Mouse (Mus musculus) forebrain, postnatal 0 days (tissue): ENCODE data around the gene Spsb2. TPM values are rescaled to one million over a fixed set of nuclear protein-coding genes. Genes with fewer than 3 reads are reported as not detected.
A peak's percentile ranks its signal among the peaks of the same experiment; 100 is the strongest.
"Not testable (repeated sequence)": the region's sequence is repeated elsewhere in the genome, so short reads cannot be mapped to it uniquely, and the experiment has no call there.

ENCODE experiments used
- ATAC-seq: fragments of 200-750 bp; cut with Nextera tagmentation; 2 replicates; pipeline ENCODE4 v1.8.0; 2017; ENCODE audit warnings: mild to moderate bottlenecking, moderate library complexity
- DNase-seq: peaks from one replicate; pipeline ENCODE4 v3.0.0-alpha.2; 2015
- H3K27ac ChIP-seq: fragments of 300-500 bp; sonication (generic); 2 replicates; pipeline ENCODE4 v1.5.1; 2014; ENCODE audit warnings: low read depth, mild to moderate bottlenecking, antibody characterized with exemption, low read length, moderate library complexity, mixed read lengths
- H3K27me3 ChIP-seq: fragments of 300-500 bp; sonication (generic); 2 replicates; pipeline ENCODE4 v1.6.1; 2014; ENCODE audit warnings: mild to moderate bottlenecking, low read length, mixed read lengths; ENCODE audit not compliant: insufficient read depth
- H3K36me3 ChIP-seq: fragments of 300-500 bp; sonication (generic); 2 replicates; pipeline ENCODE4 v1.6.1; 2014; ENCODE audit warnings: mild to moderate bottlenecking, moderate library complexity; ENCODE audit not compliant: insufficient read depth
- H3K4me1 ChIP-seq: fragments of 300-500 bp; sonication (generic); 2 replicates; pipeline ENCODE4 v1.6.1; 2014; ENCODE audit warnings: antibody characterized with exemption; ENCODE audit not compliant: insufficient read depth
- H3K4me2 ChIP-seq: fragments of 300-500 bp; sonication (generic); 2 replicates; pipeline ENCODE4 v1.6.1; 2014; ENCODE audit warnings: low read depth, mild to moderate bottlenecking, moderate library complexity
- H3K4me3 ChIP-seq: fragments of 300-500 bp; sonication (generic); 2 replicates; pipeline ENCODE4 v1.5.1; 2014; ENCODE audit warnings: low read depth, low read length, mixed read lengths
- H3K9ac ChIP-seq: fragments of 300-500 bp; sonication (generic); 2 replicates; pipeline ENCODE4 v1.6.1; 2014; ENCODE audit warnings: mild to moderate bottlenecking
- H3K9me3 ChIP-seq: fragments of 300-500 bp; sonication (generic); 2 replicates; pipeline ENCODE4 v1.6.1; 2016; ENCODE audit warnings: low read length
- CTCF ChIP-seq: sonication (generic); IDR thresholded peaks from 2 replicates; pipeline ENCODE4 v1.5.1; 2016; ENCODE audit warnings: antibody characterized with exemption, control low read depth, low read depth
- WGBS: fragments of 180-500 bp; shearing (Covaris S2); extraction: QIAGEN DNeasy Blood & Tissue Kit; methylation state at CpG from one replicate; pipeline ENCODE4 v1.1.7; 2014; 5-methylcytosine and 5-hydroxymethylcytosine counted together
- polyA plus RNA-seq: library from polyadenylated mRNA; unstranded; fragments of >200 nt; fragmentation: Nextera tagmentation; extraction: Ambion mirVana; gene quantifications from 2 replicates; pipeline ENCODE4 v1.2.1, GENCODE M21; 2015
- total RNA-seq: library from RNA; depleted of rRNA; stranded (reverse); fragments of >200 nt; gene quantifications from 2 replicates; pipeline ENCODE4 v1.2.3, GENCODE M21; 2014

The Spsb2 gene
- total and polyA plus RNA-seq, 2 experiments from 2014 or later, result 6.0 to 7.0 TPM

DNA sequence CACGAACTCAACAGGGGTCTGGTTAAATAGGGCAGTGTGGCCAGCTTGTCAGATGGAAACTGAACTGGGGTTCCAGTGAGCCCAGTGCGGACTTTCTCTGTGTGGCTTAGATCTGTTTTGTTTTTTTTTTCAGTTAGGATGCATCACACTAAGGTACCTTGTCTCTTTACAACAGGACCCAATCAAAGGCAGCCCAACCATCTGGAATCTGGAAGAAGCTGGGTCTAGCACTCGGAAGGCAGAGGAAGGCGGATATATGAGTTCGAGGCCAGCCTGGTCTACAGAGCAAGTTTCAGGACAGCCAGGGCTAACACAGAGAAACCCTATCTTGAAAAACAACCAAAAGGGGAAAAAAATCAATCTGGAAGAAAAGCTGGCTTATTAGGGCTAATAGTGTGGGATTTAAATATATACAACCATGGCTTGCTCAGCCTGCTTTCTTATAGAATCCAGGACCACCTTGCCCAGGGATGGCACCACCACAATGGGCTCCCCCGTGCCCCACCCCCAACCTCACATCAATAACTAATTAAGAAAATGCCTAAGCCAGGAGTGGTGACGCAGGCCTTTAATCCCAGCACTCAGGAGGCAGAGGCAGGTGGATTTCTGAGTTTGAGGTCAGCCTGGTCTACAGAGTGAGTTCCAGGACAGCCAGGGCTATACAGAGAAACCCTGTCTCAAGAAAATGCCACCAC is 1.9 kb upstream of the Spsb2 start:
- no peaks in the 10 kb centered on the region for H3K27me3 ChIP-seq
- DNase-seq, result no peak
- H3K4me2 ChIP-seq, result peak overlapping the region; percentile 76
- 68% methylated on average over 7 of the region's 7 CpGs for WGBS
- H3K4me1 ChIP-seq, result peaks cover 10% of the 10 kb centered on the region
- no peaks in the 10 kb centered on the region for H3K9me3 ChIP-seq
- peak overlapping the region; percentile 86 for H3K27ac ChIP-seq
- TF ChIP-seq CTCF, result no peak
- H3K36me3 ChIP-seq, result peaks cover 5% of the 10 kb centered on the region; the same call in 1 of the 2 replicates
- no peak for ATAC-seq
- peak overlapping the region; percentile 15 for H3K9ac ChIP-seq
- H3K4me3 ChIP-seq, result peak overlapping the region; percentile 38

DNA sequence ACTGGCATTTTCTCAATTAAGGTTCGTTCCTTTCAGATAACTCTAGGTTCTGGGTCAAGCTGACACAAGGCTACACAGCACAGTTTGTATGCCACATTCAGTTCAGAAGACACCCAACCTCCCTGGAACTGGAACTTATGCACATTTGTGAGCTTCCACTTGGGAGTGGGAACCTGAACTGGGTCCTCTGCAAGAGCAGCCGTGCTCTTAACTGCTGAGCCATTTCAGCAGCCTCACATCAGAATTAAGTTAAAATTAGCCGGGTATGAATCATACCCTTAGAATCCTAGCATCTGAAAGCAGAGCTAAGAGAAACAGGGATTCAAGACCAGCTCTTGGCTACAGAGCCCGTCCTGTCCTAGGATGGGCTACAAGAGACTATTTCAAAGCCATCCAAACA is 1.1 kb upstream of the Spsb2 start:
- TF ChIP-seq CTCF, result no peak
- H3K4me1 ChIP-seq, result peaks cover 11% of the 10 kb centered on the region

GRCm38 (mm10) chr6:124807986-124808357 is 489 bp upstream of the Spsb2 start:
- H3K9me3 ChIP-seq, result no peaks in the 10 kb centered on the region
- TF ChIP-seq CTCF, result no peak
- H3K27me3 ChIP-seq, result no peaks in the 10 kb centered on the region
- ATAC-seq, result no peak
- 87% methylated on average over 6 of the region's 6 CpGs for WGBS
- H3K4me2 ChIP-seq, result peak overlapping the region; percentile 58
- H3K27ac ChIP-seq, result no peak overlapping the region
- H3K4me3 ChIP-seq, result no peak overlapping the region
- H3K9ac ChIP-seq, result no peak overlapping the region
- peaks cover 13% of the 10 kb centered on the region for H3K36me3 ChIP-seq
- DNase-seq, result no peak
- peaks cover 18% of the 10 kb centered on the region for H3K4me1 ChIP-seq

More for the DNA sequence above, 1.1 kb upstream of the Spsb2 start:
- H3K27me3 ChIP-seq, result no peaks in the 10 kb centered on the region
- peaks cover 13% of the 10 kb centered on the region for H3K36me3 ChIP-seq
- no peak overlapping the region for H3K9ac ChIP-seq
- DNase-seq (no peak), ATAC-seq (no peak)
- no peak overlapping the region for H3K27ac ChIP-seq
- H3K4me2 ChIP-seq, result no peak overlapping the region
- H3K9me3 ChIP-seq, result no peaks in the 10 kb centered on the region
- 88% methylated on average over 4 of the region's 4 CpGs for WGBS
- no peak overlapping the region for H3K4me3 ChIP-seq

DNA sequence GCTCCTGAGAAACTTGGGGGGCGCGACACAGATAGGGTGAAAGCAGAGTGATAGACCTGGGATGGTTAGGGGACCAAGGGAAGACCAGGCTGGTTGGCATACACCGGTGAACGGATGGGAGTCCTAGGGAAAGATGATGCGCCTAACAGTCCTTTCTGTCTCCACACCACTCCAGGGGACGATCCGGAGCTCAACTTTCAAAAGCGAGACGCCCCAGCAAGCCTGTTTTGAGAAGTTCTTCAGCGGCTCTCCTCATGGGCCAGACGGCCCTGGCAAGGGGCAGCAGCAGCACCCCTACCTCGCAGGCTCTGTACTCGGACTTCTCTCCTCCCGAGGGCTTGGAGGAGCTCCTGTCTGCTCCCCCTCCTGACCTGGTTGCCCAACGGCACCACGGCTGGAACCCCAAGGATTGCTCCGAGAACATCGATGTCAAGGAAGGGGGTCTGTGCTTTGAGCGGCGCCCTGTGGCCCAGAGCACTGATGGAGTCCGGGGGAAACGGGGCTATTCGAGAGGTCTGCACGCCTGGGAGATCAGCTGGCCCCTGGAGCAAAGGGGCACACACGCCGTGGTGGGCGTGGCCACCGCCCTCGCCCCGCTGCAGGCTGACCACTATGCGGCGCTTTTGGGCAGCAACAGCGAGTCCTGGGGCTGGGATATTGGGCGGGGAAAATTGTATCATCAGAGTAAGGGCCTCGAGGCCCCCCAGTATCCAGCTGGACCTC is 752 bp downstream of the Spsb2 start:
- peak overlapping the region; percentile 50 for H3K9ac ChIP-seq
- no peaks in the 10 kb centered on the region for H3K9me3 ChIP-seq
- no peaks in the 10 kb centered on the region for H3K27me3 ChIP-seq
- peaks cover 22% of the 10 kb centered on the region for H3K4me1 ChIP-seq
- DNase-seq, result peak; percentile 70
- H3K4me2 ChIP-seq, result peak overlapping the region; percentile 58
- ATAC-seq, result peak; percentile 12; the same call in 1 of the 2 replicates
- WGBS, result 1% methylated on average over 35 of the region's 35 CpGs
- peak overlapping the region; percentile 59; the same call in 1 of the 2 replicates for H3K27ac ChIP-seq
- TF ChIP-seq CTCF, result peak; percentile 74
- H3K36me3 ChIP-seq, result peaks cover 13% of the 10 kb centered on the region
- peak overlapping the region; percentile 41 for H3K4me3 ChIP-seq

GRCm38 (mm10) chr6:124809775-124810538 is 1.5 kb downstream of the Spsb2 start:
- no peaks in the 10 kb centered on the region for H3K9me3 ChIP-seq
- H3K27ac ChIP-seq, result no peak overlapping the region
- H3K27me3 ChIP-seq, result no peaks in the 10 kb centered on the region
- peak overlapping the region; percentile 41; the same call in 1 of the 2 replicates for H3K4me3 ChIP-seq
- WGBS, result 48% methylated on average over 14 of the region's 14 CpGs
- H3K36me3 ChIP-seq, result peaks cover 14% of the 10 kb centered on the region
- H3K4me2 ChIP-seq, result peak overlapping the region; percentile 58
- peaks cover 27% of the 10 kb centered on the region for H3K4me1 ChIP-seq
- no peak for TF ChIP-seq CTCF
- H3K9ac ChIP-seq, result peak overlapping the region; percentile 50; the same call in 1 of the 2 replicates
- DNase-seq (peak; percentile 20), ATAC-seq (no peak)

DNA sequence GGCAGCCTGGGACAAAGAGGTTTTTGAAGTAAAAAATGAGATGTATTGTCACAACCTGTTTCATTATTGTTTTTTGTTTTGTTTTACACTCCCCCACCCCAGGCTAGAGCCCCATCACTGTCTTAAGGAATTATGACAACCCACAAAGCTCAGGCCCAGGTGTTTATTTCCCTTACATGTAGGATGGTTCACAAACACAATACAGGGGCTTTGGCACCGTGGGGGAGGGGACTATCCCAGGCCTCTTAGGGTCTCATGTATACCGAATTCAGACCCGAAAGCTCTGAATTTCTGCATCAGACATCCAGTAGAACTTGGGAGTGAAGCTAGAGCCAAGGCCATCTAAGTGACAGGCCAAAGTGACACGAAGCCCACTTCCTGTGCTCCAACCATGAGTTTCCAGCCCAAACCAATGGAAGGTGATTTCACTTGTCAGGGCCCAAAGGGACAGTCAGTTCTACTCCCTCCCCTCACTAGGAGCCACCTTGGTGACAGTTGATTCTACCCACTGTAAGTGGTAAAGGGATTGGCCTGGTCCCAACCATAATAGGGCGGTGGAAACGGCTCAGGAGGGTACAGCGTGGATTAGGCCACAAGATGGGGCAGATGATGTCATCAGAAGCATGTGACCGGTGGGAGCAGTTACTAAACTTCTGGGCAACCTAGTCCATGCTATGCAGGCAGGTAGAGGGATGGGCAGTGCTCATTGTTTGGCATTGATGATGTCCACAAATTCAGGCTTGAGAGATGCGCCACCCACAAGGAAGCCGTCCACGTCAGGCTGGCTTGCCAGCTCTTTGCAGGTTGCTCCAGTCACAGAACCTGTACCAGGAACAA is 2.3 kb downstream of the Spsb2 start:
- Histone ChIP-seq H3K36me3 (peaks cover 20% of the 10 kb centered on the region), H3K4me1 (peaks cover 27% of the 10 kb centered on the region)
- ATAC-seq, H3K9me3 ChIP-seq, H3K4me3 ChIP-seq, H3K27me3 ChIP-seq, H3K27ac ChIP-seq, H3K4me2 ChIP-seq, H3K9ac ChIP-seq, DNase-seq: not testable (repeated sequence)
- 76% methylated on average over 10 of the region's 11 CpGs for WGBS
